Mouse (Mus musculus) frontal cortex, adult 2 months (tissue): Measurements from ENCODE around the gene Orc1. TPM values are rescaled to one million over a fixed set of nuclear protein-coding genes. Genes with fewer than 3 reads are reported as not detected.

Experiments used
- DNase-seq, 2 experiments: peaks; one replicate each; pipeline ENCODE4 v3.0.0; 2022; ENCODE audit warnings: low spot score in 1 of 2; ENCODE audit errors: extremely low spot score in 1 of 2
- polyA plus RNA-seq: library from polyadenylated mRNA; depleted of rRNA; stranded (reverse); fragments of >200 nt; gene quantifications from 2 replicates; pipeline ENCODE4 v1.2.3, GENCODE M21; 2012; rRNA removed

Orc1 gene
- polyA plus RNA-seq, 1 experiment: 0.42 TPM

- DNase-seq: no peak
Observed at GRCm38 (mm10) chr4:108634696-108635095, 55.5 kb downstream of the Orc1 start.

DNA sequence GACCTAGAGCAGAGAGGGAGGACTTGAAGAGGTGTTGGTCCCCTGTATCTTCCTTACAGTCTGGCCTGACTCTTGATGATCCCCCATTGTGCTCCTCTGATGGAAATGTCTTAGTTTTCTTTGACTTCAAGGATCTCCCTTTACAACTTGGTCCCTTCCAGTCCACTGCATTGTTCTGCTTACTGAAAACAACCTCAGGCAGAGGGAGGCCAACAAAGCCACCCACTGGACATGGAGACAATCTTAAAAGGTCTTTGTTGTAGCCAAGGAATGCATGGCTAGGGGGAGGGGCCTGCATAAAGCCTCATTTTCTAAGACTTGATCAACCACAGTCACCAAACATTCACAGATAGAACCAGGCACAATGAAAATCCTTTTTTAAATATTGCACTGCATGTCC is 55.9 kb downstream of the Orc1 start:
- DNase-seq: no peak

DNA sequence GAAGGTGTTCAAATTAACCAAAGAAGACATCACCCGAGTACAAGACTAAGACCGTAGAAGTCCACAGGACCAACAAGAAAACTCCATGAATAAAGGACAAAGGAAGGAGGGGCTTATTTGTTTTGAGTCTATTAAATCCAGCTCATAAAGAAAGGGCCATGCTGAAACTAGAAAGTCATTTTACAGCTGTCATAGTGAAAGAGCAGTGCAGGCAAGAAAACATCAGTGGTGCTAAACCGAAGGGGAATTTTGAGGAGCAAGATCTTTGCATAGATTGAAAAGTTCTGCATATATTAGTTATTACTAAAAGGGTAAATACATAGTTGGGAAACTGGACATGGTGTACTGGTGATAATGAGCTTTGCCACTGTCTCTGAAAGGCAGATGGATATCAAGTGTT is 58.5 kb downstream of the Orc1 start:
- DNase-seq: no peak

GRCm38 (mm10) chr4:108638752-108639151 is 59.5 kb downstream of the Orc1 start:
- DNase-seq: no peak

- peak in 1 of 2 experiments; percentile 35 for DNase-seq
Observed at GRCm38 (mm10) chr4:108664407-108664806, 85.2 kb downstream of the Orc1 start.

Other genes starting within 250 kb of the Orc1 start
- gene Shisal2a, start 196.1 kb upstream of the Orc1 start, polyA plus RNA-seq: 0.21 and 0.24 TPM in 2 replicates
- 8.7 and 9.5 TPM in 2 replicates for gene Gpx7, start 172.5 kb upstream of the Orc1 start, polyA plus RNA-seq
- 70.3 and 75.9 TPM in 2 replicates for gene Tut4, start 120.0 kb upstream of the Orc1 start, polyA plus RNA-seq
- gene Prpf38a, start 87 bp upstream of the Orc1 start, polyA plus RNA-seq: 29.0 and 33.3 TPM in 2 replicates
- 46.6 and 51.7 TPM in 2 replicates for gene Cc2d1b, start 40.5 kb downstream of the Orc1 start, polyA plus RNA-seq
- 0.48 and 0.60 TPM in 2 replicates for gene 3110021N24Rik, start 140.2 kb downstream of the Orc1 start, polyA plus RNA-seq
- gene Zfyve9, start 201.4 kb downstream of the Orc1 start, polyA plus RNA-seq: 21.9 TPM in 2 replicates